Mouse (Mus musculus) testis, postnatal 10 days (tissue): ENCODE measurements at regions not wholly inside any gene's neighbourhood (a gene's known extent, or its start where the extent isn't known, plus 50 kb on each side); places are given as distances from the start of the nearest gene placed in this dataset.
A peak's percentile ranks its signal among the peaks of the same experiment; 100 is the strongest.
"Not testable (repeated sequence)": the region's sequence is repeated elsewhere in the genome, so short reads cannot be mapped to it uniquely, and the experiment has no call there.

Experiments used
- DNase-seq: peaks from one replicate; pipeline ENCODE4 v3.0.0; 2021; ENCODE audit warnings: low spot score

GRCm38 (mm10) chr12:23216521-23216920, 563.5 kb downstream of the Gm10330 start:
- not testable (repeated sequence) for DNase-seq

GRCm38 (mm10) chr12:23189546-23189945, 590.5 kb downstream of the Gm10330 start:
- DNase-seq, result peak; percentile 60

DNA sequence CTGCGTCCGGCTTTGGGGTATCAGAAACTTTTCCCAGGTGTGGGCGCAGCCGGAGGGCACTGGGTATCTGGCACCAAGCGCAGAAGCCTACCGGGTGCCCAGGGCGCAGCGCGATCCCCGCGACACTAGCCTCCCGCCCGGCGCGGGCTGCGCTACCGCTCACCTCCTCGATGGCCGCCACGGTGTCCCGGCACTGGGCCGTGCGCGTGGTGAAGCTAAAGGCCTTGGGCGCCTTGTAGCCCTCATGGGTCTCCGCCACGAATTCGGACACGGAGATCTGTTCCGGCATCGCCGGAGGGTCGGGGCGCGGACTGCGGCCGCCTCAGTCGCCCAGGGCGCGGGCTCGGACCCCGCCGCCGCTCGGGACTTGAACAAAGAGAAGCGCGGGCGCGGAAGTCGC, 591.0 kb downstream of the Gm10330 start:
- DNase-seq, result peak; percentile 37
